Mouse (Mus musculus) embryonic facial prominence, embryonic 11.5 days (tissue): ENCODE measurements around the gene BC017158. TPM values are rescaled to one million over a fixed set of nuclear protein-coding genes. Genes with fewer than 3 reads are reported as not detected.

ENCODE experiments used
- ATAC-seq: fragments of 200-750 bp; cut with Nextera tagmentation; replicated peaks from 2 replicates; pipeline ENCODE4 v1.8.0; 2017; ENCODE audit warnings: low read depth; ENCODE audit not compliant: insufficient number of reproducible peaks, low FRiP score, low TSS enrichment
- DNase-seq: peaks from one replicate; pipeline ENCODE4 v3.0.0-alpha.2; 2015; ENCODE audit warnings: low spot score
- H3K27ac ChIP-seq: fragments of 300-500 bp; sonication (generic); replicated peaks from 2 replicates; pipeline ENCODE4 v1.5.1; 2014; ENCODE audit warnings: mild to moderate bottlenecking, low read depth, low read length, control low read depth
- H3K27me3 ChIP-seq: fragments of 300-500 bp; sonication (generic); 2 replicates; pipeline ENCODE4 v1.6.1; 2014; ENCODE audit warnings: mild to moderate bottlenecking, low read length, moderate library complexity, mixed read lengths; ENCODE audit not compliant: control insufficient read depth, insufficient read depth
- H3K36me3 ChIP-seq: fragments of 300-500 bp; sonication (generic); replicated peaks from 2 replicates; pipeline ENCODE4 v1.6.1; 2014; ENCODE audit warnings: low read depth, mild to moderate bottlenecking, low read length, moderate library complexity, mixed read lengths; ENCODE audit not compliant: control insufficient read depth, insufficient read depth
- H3K4me1 ChIP-seq: fragments of 300-500 bp; sonication (generic); 2 replicates; pipeline ENCODE4 v1.6.1; 2014; ENCODE audit warnings: low read length, mixed read lengths; ENCODE audit not compliant: control insufficient read depth, insufficient read depth
- H3K4me2 ChIP-seq: fragments of 300-500 bp; sonication (generic); 2 replicates; pipeline ENCODE4 v1.6.1; 2014; ENCODE audit warnings: low read depth, mild to moderate bottlenecking, control low read depth, low read length, moderate library complexity
- H3K4me3 ChIP-seq: fragments of 300-500 bp; sonication (generic); 2 replicates; pipeline ENCODE4 v1.5.1; 2014; ENCODE audit warnings: low read depth, low read length, control low read depth
- H3K9ac ChIP-seq: fragments of 300-500 bp; sonication (generic); replicated peaks from 2 replicates; pipeline ENCODE4 v1.6.1; 2014; ENCODE audit warnings: mild to moderate bottlenecking, control low read depth, low read length
- H3K9me3 ChIP-seq: fragments of 300-500 bp; sonication (generic); replicated peaks from 2 replicates; pipeline ENCODE4 v1.6.1; 2016; ENCODE audit warnings: mild to moderate bottlenecking, low read length, inconsistent platforms, mixed read lengths; ENCODE audit not compliant: control insufficient read depth
- WGBS: fragments of 180-500 bp; shearing (Covaris S2); extraction: QIAGEN DNeasy Blood & Tissue Kit; methylation state at CpG from one replicate; pipeline ENCODE4 v1.1.7; 2014; 5-methylcytosine and 5-hydroxymethylcytosine counted together
- polyA plus RNA-seq: library from polyadenylated mRNA; unstranded; fragments of >200 nt; fragmentation: Nextera tagmentation; extraction: Ambion mirVana; gene quantifications from 2 replicates; pipeline ENCODE4 v1.2.1, GENCODE M21; 2014

The BC017158 gene
- polyA plus RNA-seq, 1 experiment from 2014 or later, result 19.4 TPM

GRCm38 (mm10) chr7:128270431-128270850 lies 27.5 kb downstream of the BC017158 start:
- Histone ChIP-seq H3K4me1 (no peaks in the 10 kb centered on the region), H3K36me3 (peaks cover 6% of the 10 kb centered on the region), H3K27me3 (no peaks in the 10 kb centered on the region), H3K4me2 (no peak overlapping the region), H3K27ac (no peak overlapping the region), H3K9me3 (no peaks in the 10 kb centered on the region), H3K9ac (no peak overlapping the region), H3K4me3 (no peak overlapping the region)
- no peak for DNase-seq
- WGBS, result 52% methylated on average over 13 of the region's 13 CpGs
- ATAC-seq, result peak; percentile 23; the same call in 1 of the 2 replicates

- no peak for ATAC-seq
- H3K4me2 ChIP-seq, result no peak overlapping the region
- H3K4me1 ChIP-seq, result no peaks in the 10 kb centered on the region
- no peak overlapping the region for H3K27ac ChIP-seq
- no peak for DNase-seq
- 89% methylated on average over 7 of the region's 7 CpGs for WGBS
- no peaks in the 10 kb centered on the region for H3K27me3 ChIP-seq
- H3K4me3 ChIP-seq, result no peak overlapping the region
- no peaks in the 10 kb centered on the region for H3K36me3 ChIP-seq
- no peak overlapping the region for H3K9ac ChIP-seq
- H3K9me3 ChIP-seq, result no peaks in the 10 kb centered on the region
These were observed 30.2 kb downstream of the BC017158 start for GRCm38 (mm10) chr7:128267813-128268212.

- H3K4me1 ChIP-seq, result no peaks in the 10 kb centered on the region
- no peak overlapping the region for H3K4me3 ChIP-seq
- DNase-seq (no peak), ATAC-seq (no peak)
- H3K9me3 ChIP-seq, result no peaks in the 10 kb centered on the region
- H3K36me3 ChIP-seq, result no peaks in the 10 kb centered on the region
- H3K4me2 ChIP-seq, result no peak overlapping the region
- no peaks in the 10 kb centered on the region for H3K27me3 ChIP-seq
- WGBS, result 60% methylated on average over 13 of the region's 13 CpGs
- no peak overlapping the region for H3K9ac ChIP-seq
- H3K27ac ChIP-seq, result no peak overlapping the region
These were observed 30.6 kb downstream of the BC017158 start for GRCm38 (mm10) chr7:128267391-128267790.

GRCm38 (mm10) chr7:128266056-128266455 lies 31.9 kb downstream of the BC017158 start:
- WGBS, result 71% methylated on average over 5 of the region's 5 CpGs

GRCm38 (mm10) chr7:128265411-128265810 lies 32.6 kb downstream of the BC017158 start, which contains the start of gene Slc5a2:
Gene Slc5a2, plus strand, starts transcription at chr7:128265657.
- no peak within 1 kb of the TSS for H3K27ac ChIP-seq
- no peak within 1 kb of the TSS for H3K4me2 ChIP-seq
- ATAC-seq, result no peak
- no peak within 1 kb of the TSS for H3K9ac ChIP-seq
- H3K4me1 ChIP-seq, result no peaks in the 10 kb centered on the region
- no peak within 1 kb of the TSS for H3K4me3 ChIP-seq
- H3K36me3 ChIP-seq, result no peaks in the 10 kb centered on the region
- H3K27me3 ChIP-seq, result no peaks in the 10 kb centered on the region
- DNase-seq, result no peak
- WGBS, result 81% methylated on average over 6 of the region's 6 CpGs
- no peaks in the 10 kb centered on the region for H3K9me3 ChIP-seq

More at GRCm38 (mm10) chr7:128266056-128266455, 31.9 kb downstream of the BC017158 start:
- no peaks in the 10 kb centered on the region for H3K36me3 ChIP-seq
- no peaks in the 10 kb centered on the region for H3K4me1 ChIP-seq
- ATAC-seq (no peak), DNase-seq (no peak)
- no peaks in the 10 kb centered on the region for H3K9me3 ChIP-seq
- no peak overlapping the region for H3K4me3 ChIP-seq
- H3K9ac ChIP-seq, result no peak overlapping the region
- no peak overlapping the region for H3K4me2 ChIP-seq
- no peak overlapping the region for H3K27ac ChIP-seq
- H3K27me3 ChIP-seq, result no peaks in the 10 kb centered on the region

GRCm38 (mm10) chr7:128256783-128257334 lies 41.1 kb downstream of the BC017158 start:
- Histone ChIP-seq H3K27me3 (no peaks in the 10 kb centered on the region), H3K27ac (no peak overlapping the region), H3K36me3 (no peaks in the 10 kb centered on the region), H3K4me3 (no peak overlapping the region), H3K4me2 (no peak overlapping the region), H3K9ac (no peak overlapping the region), H3K9me3 (no peaks in the 10 kb centered on the region), H3K4me1 (no peaks in the 10 kb centered on the region)
- WGBS, result 71% methylated on average over 5 of the region's 5 CpGs
- ATAC-seq, result no peak
- DNase-seq, result no peak

- H3K36me3 ChIP-seq, result no peaks in the 10 kb centered on the region
- H3K4me2 ChIP-seq, result no peak overlapping the region
- DNase-seq (no peak), ATAC-seq (no peak)
- no peak overlapping the region for H3K9ac ChIP-seq
- no peaks in the 10 kb centered on the region for H3K27me3 ChIP-seq
- no peaks in the 10 kb centered on the region for H3K4me1 ChIP-seq
- no peaks in the 10 kb centered on the region for H3K9me3 ChIP-seq
- H3K27ac ChIP-seq, result no peak overlapping the region
- 88% methylated on average over 5 of the region's 5 CpGs for WGBS
- no peak overlapping the region for H3K4me3 ChIP-seq
These were observed 42.2 kb downstream of the BC017158 start for GRCm38 (mm10) chr7:128255757-128256156.

- Histone ChIP-seq H3K9ac (no peak overlapping the region), H3K4me3 (no peak overlapping the region), H3K9me3 (no peaks in the 10 kb centered on the region), H3K27ac (no peak overlapping the region), H3K36me3 (no peaks in the 10 kb centered on the region), H3K27me3 (no peaks in the 10 kb centered on the region), H3K4me1 (no peaks in the 10 kb centered on the region), H3K4me2 (no peak overlapping the region)
- WGBS, result 54% methylated on average over 2 of the region's 2 CpGs
- ATAC-seq, result no peak
- DNase-seq, result no peak
These were observed 43.0 kb downstream of the BC017158 start for GRCm38 (mm10) chr7:128254978-128255377.
